Mouse (Mus musculus) myocyte (in vitro differentiated cells): ENCODE measurements around the gene Rasgrf1.

ENCODE experiments used
- CEBPB ChIP-seq: IDR thresholded peaks from 2 replicates; pipeline ENCODE4 v1.6.1; 2011; ENCODE audit warnings: mild to moderate bottlenecking, moderate library complexity; ENCODE audit not compliant: poor library complexity, insufficient read depth, severe bottlenecking
- E2F4 ChIP-seq: IDR thresholded peaks from one replicate; pipeline ENCODE4 v1.6.1; 2011; ENCODE audit warnings: mild to moderate bottlenecking, control low read depth, moderate library complexity; ENCODE audit not compliant: insufficient read depth
- MAX ChIP-seq: IDR thresholded peaks from one replicate; pipeline ENCODE4 v1.6.1; 2011; ENCODE audit warnings: low read depth, mild to moderate bottlenecking, control low read depth
- MYOD1 ChIP-seq, 3 experiments: IDR thresholded peaks; one replicate each; pipeline ENCODE4 v1.6.1; 2011; ENCODE audit warnings: control low read depth in 2 of 3, low read depth in 2 of 3, mild to moderate bottlenecking in 2 of 3, moderate library complexity in 1 of 3; ENCODE audit not compliant: insufficient read length in 2 of 3, control insufficient read depth in 1 of 3
- MYOG ChIP-seq, 3 experiments: IDR thresholded peaks; one replicate each; pipeline ENCODE4 v1.6.1; 2011; ENCODE audit warnings: control low read depth in 2 of 3, low read depth in 2 of 3, mild to moderate bottlenecking in 2 of 3; ENCODE audit not compliant: insufficient read length in 2 of 3, control insufficient read depth in 1 of 3, insufficient read depth in 1 of 3
- POLR2A ChIP-seq: IDR thresholded peaks from one replicate; pipeline ENCODE4 v1.6.1; 2011; ENCODE audit warnings: low read depth, mild to moderate bottlenecking, control low read depth, moderate library complexity; ENCODE audit not compliant: insufficient read length
- POLR2AphosphoS2 ChIP-seq: IDR thresholded peaks from one replicate; pipeline ENCODE4 v1.6.1; 2011; ENCODE audit warnings: low read depth, control low read depth; ENCODE audit not compliant: insufficient read length
- REST ChIP-seq: IDR thresholded peaks from one replicate; pipeline ENCODE4 v1.6.1; 2011; ENCODE audit warnings: mild to moderate bottlenecking, control low read depth, moderate library complexity; ENCODE audit not compliant: insufficient read depth, insufficient read length
- TCF12 ChIP-seq: IDR thresholded peaks from one replicate; pipeline ENCODE4 v1.6.1; 2011; ENCODE audit warnings: mild to moderate bottlenecking, control low read depth; ENCODE audit not compliant: poor library complexity, insufficient read depth, severe bottlenecking
- TCF3 ChIP-seq: IDR thresholded peaks from one replicate; pipeline ENCODE4 v1.6.1; 2011; ENCODE audit warnings: low read depth, control low read depth; ENCODE audit not compliant: insufficient read length
- USF1 ChIP-seq: IDR thresholded peaks from one replicate; pipeline ENCODE4 v1.6.1; 2011; ENCODE audit warnings: low read depth, mild to moderate bottlenecking, control low read depth, moderate library complexity

DNA sequence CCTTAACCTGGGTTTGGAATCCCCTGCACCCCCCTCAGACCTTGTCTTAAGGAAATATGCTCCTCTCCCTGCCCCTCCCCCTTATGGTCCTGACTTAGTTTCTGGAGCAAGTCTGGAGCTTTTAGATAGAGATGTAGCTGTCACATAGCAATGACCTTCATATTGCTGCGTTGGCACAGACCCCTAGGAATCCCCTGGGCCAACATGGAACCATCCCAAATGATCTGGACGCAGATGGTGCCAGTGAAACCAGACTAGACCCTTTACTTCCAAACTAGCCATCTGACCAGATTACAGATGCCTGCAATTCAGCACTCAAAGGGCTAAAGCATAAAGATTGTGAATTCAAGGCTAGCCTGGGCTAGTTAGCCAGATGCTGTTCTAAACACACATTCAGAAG is 147.0 kb downstream of the Rasgrf1 start:
- TF ChIP-seq POLR2A (no peak), MYOG (IDR thresholded peaks at IDR 0.05; ENCODE audit: control insufficient read depth in 1 of 3, insufficient read depth in 1 of 3, insufficient read length in 2 of 3, low read depth in 2 of 3) (no peak), TCF12 (no peak), MYOD1 (IDR thresholded peaks at IDR 0.05; ENCODE audit: control insufficient read depth in 1 of 3, insufficient read length in 2 of 3, low read depth in 2 of 3) (no peak), POLR2AphosphoS2 (no peak), E2F4 (no peak), MAX (no peak), TCF3 (no peak), USF1 (no peak), CEBPB (no peak), REST (no peak)
